Mouse (Mus musculus) megakaryocyte-erythroid progenitor cell, adult 5 weeks (primary cell): ENCODE results near the gene Olfr124. TPM values are rescaled to one million over a fixed set of nuclear protein-coding genes. Genes with fewer than 3 reads are reported as not detected.

Experiments used
- polyA plus RNA-seq: library from polyadenylated mRNA; stranded (reverse); fragments of >175 nt; gene quantifications from 2 replicates; pipeline ENCODE4 v1.2.3, GENCODE M21; 2012

Olfr124 gene
- not detected in 2 replicates for polyA plus RNA-seq

DNA sequence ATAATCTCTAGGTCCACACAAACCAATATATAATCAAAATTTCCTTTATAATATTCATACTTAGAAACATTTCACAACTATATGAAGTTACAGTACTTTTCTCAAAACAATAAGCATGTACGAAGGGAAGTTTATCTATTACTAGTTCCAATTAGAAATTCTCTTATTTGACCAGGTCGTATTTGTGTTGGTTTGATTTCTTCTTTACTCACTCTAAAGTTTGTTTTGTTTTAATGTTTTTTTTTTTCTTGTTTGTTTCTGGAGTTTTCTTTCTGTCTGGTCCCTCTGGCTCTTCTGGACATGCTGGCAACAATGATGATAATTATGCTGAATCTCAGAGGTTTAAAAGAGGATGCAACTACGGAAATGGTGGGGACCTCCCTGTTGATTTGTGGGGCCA lies at the start of gene Olfr124:
Olfr124 (plus strand) TSS at position 301 of the 400 bp plus-strand sequence.

DNA sequence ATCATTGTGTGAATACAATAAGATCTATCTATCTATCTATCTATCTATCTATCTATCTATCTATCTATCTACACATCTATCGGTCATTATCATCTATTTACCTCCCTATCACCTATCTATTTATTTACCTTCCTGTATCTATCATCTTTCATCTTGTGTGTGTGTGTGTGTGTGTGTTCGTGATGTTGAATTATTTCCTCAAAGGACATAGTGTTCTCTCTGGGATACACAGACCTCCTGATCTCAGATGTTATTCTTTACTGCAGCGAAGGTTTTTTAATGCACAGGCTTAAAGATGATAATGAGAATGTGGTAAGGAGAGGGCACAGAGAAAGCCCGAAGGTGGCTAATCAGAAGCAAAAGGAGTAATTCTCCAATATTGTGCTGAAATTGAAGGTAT lies 31.4 kb upstream of the Olfr124 start, which contains the start of gene Olfr122:
Olfr122 (plus strand) TSS at position 301 of the 400 bp plus-strand sequence.

DNA sequence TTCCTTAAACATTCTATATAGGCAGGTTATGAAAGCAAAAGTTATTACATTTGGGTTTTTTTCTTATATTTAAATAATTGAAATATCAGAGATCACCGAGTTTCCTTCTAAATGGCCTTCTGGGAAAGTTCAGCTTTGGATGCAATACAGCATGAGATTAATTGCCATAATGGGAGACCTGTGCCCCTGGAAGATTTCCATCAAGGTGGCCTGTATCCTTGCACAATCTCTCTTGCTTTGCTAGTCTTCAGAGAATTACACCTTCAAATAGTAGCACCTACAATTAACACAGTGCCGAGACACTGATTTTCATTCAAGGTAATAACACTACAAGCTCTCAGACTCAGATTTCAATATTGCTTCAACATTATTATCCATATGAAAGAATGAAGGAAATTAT lies 6.5 kb upstream of the Olfr124 start, which contains the start of gene Olfr123:
Olfr123 (plus strand) TSS at position 301 of the 400 bp plus-strand sequence.

GRCm38 (mm10) chr17:37832649-37833048 lies 33.0 kb downstream of the Olfr124 start, which contains the start of gene Olfr125:
Gene Olfr125, plus strand, starts transcription at chr17:37832949.

GRCm38 (mm10) chr17:37847183-37847582 lies 47.5 kb downstream of the Olfr124 start, which contains the start of gene Olfr126:
Gene Olfr126, plus strand, starts transcription at chr17:37847483.

Other genes with a start within 250 kb of the Olfr124 start
- gene Olfr112, start 230.4 kb upstream of the Olfr124 start, polyA plus RNA-seq, result not detected in 2 replicates
- gene Olfr113, start 222.2 kb upstream of the Olfr124 start, polyA plus RNA-seq, result not detected in 2 replicates
- not detected in 2 replicates for gene Olfr114, start 207.1 kb upstream of the Olfr124 start, polyA plus RNA-seq
- not detected in 2 replicates for gene Olfr115, start 172.8 kb upstream of the Olfr124 start, polyA plus RNA-seq
- gene Olfr116, start 172.7 kb upstream of the Olfr124 start, polyA plus RNA-seq, result not detected in 2 replicates
- not detected in 2 replicates for gene Olfr117, start 136.1 kb upstream of the Olfr124 start, polyA plus RNA-seq
- gene Olfr118, start 132.9 kb upstream of the Olfr124 start, polyA plus RNA-seq, result not detected in 2 replicates
- gene Olfr119, start 103.3 kb upstream of the Olfr124 start, polyA plus RNA-seq, result not detected in 2 replicates
- gene Olfr120, start 78.1 kb upstream of the Olfr124 start, polyA plus RNA-seq, result not detected in 2 replicates
- gene Olfr121, start 51.0 kb upstream of the Olfr124 start, polyA plus RNA-seq, result not detected in 2 replicates
- not detected in 2 replicates for gene Olfr122, start 31.3 kb upstream of the Olfr124 start, polyA plus RNA-seq
- gene Olfr123, start 6.4 kb upstream of the Olfr124 start, polyA plus RNA-seq, result not detected in 2 replicates
- gene Olfr125, start 33.1 kb downstream of the Olfr124 start, polyA plus RNA-seq, result not detected in 2 replicates
- 0.04 TPM in 1 of 2 replicates, not detected in the other for gene Olfr126, start 47.6 kb downstream of the Olfr124 start, polyA plus RNA-seq
- gene Olfr127, start 100.5 kb downstream of the Olfr124 start, polyA plus RNA-seq, result 0.01 TPM in 1 of 2 replicates, not detected in the other
- not detected in 2 replicates for gene Olfr128, start 120.7 kb downstream of the Olfr124 start, polyA plus RNA-seq
- not detected in 2 replicates for gene Olfr761, start 153.2 kb downstream of the Olfr124 start, polyA plus RNA-seq